11 mouse cellular contexts compared by ENCODE assay signal in genomic region chr5:96176879-96177358, GRCm38 (mm10). TPM values are rescaled to one million over a fixed set of nuclear protein-coding genes. Genes with fewer than 3 reads are reported as not detected.
A peak's percentile ranks its signal among the peaks of the same experiment; 100 is the strongest.
DNase-seq lines count a peak whose midpoint lies in the region; ATAC-seq and TF ChIP-seq lines count a peak whose summit lies in the region.
"Had no signal": no experiment of that assay in that cellular context is flagged by ENCODE, and none has a peak within 500 bp of the region (broad histone marks: within the 10 kb centered on the region; RNA-seq: fewer than 3 reads in every experiment).

No protein-coding gene starts in this region.

- no peaks in the 10 kb centered on the region; the same call in 1 of the 2 replicates for H3K79me2 ChIP-seq in MEL (ENCODE audit: control insufficient read depth, insufficient read depth, low read length, poor library complexity)

- ATAC-seq in liver, embryonic 13.5 days (ENCODE audit: low read depth) = peak; percentile 18; the same call in 1 of the 2 replicates
- ATAC-seq in liver, embryonic 12.5 days = no peak
- no peak for ATAC-seq in embryonic facial prominence, embryonic 13.5 days (ENCODE audit: insufficient number of reproducible peaks, insufficient read depth, low FRiP score, low TSS enrichment, low read depth)
- peak; percentile 57 for ATAC-seq in megakaryocyte-erythroid progenitor cell, adult 5-6 weeks (replicated peaks; ENCODE audit: low FRiP score, low TSS enrichment, poor library complexity, severe bottlenecking)

- peak; percentile 42 to 46; a peak in 1 of 4 replicates for TF ChIP-seq EP300 in MEL (IDR thresholded peaks at IDR 0.05; ENCODE audit: low read depth in 1 of 2, low read length in 2 of 2)

- TF ChIP-seq POLR2A in MEL (IDR thresholded peaks at IDR 0.05; ENCODE audit: control insufficient read depth in 1 of 2, insufficient read depth in 1 of 2, low read depth in 1 of 2, low read length in 2 of 2, poor library complexity in 1 of 2) = peak; percentile 65 to 89; a peak in 3 of 4 replicates

- H3K4me1 ChIP-seq in liver, embryonic 13.5 days (replicated peaks) = no peaks in the 10 kb centered on the region
- no peaks in the 10 kb centered on the region for H3K4me1 ChIP-seq in liver, embryonic 12.5 days
- peaks cover 6% of the 10 kb centered on the region in 2 experiments for H3K4me1 ChIP-seq in MEL (ENCODE audit: control insufficient read depth in 1 of 2, insufficient read depth in 2 of 2, low read length in 2 of 2)
- H3K4me1 ChIP-seq in embryonic facial prominence, embryonic 13.5 days = peaks cover 16% of the 10 kb centered on the region
- H3K4me1 ChIP-seq: hindbrain, embryonic 12.5 days had no signal

- H3K27ac ChIP-seq in liver, embryonic 13.5 days = no peak overlapping the region
- no peak overlapping the region for H3K27ac ChIP-seq in liver, embryonic 12.5 days
- peak overlapping the region; percentile 96 for H3K27ac ChIP-seq in MEL (ENCODE audit: control insufficient read depth, low read depth, low read length)
- 0 out of 2 replicates have a peak overlapping the region, but pooled peaks have one; percentile 3 for H3K27ac ChIP-seq in embryonic facial prominence, embryonic 13.5 days
- H3K27ac ChIP-seq: hindbrain, embryonic 12.5 days; left cerebral cortex, adult 2 months had no signal

- TF ChIP-seq CTCF in MEL (IDR thresholded peaks at IDR 0.05 in 2 of 3, conservative IDR thresholded peaks at IDR 0.05 in 1 of 3; ENCODE audit: control insufficient read depth in 1 of 3, insufficient read depth in 1 of 3, low read depth in 2 of 3, low read length in 3 of 3, poor library complexity in 1 of 3, severe bottlenecking in 1 of 3) = no peak

- TF ChIP-seq RAD21 in MEL (IDR thresholded peaks at IDR 0.05; ENCODE audit: low read depth, low read length) = no peak

- no peak overlapping the region for H3K4me2 ChIP-seq in liver, embryonic 13.5 days
- no peak overlapping the region for H3K4me2 ChIP-seq in liver, embryonic 12.5 days
- H3K4me2 ChIP-seq in embryonic facial prominence, embryonic 13.5 days = peak overlapping the region; percentile 57
- H3K4me2 ChIP-seq: hindbrain, embryonic 12.5 days had no signal

- no peak for DNase-seq in liver, embryonic 13.5 days
- DNase-seq in MEL (ENCODE audit: low read depth, low spot score) = peak; percentile 94
- DNase-seq in adrenal gland, adult 8-10 months = no peak
- DNase-seq in layer of hippocampus, postnatal 36 days = no peak
- DNase-seq: cerebellum, postnatal 10 days; right cerebral cortex, postnatal 25 days had no signal

- no peaks in the 10 kb centered on the region for H3K36me3 ChIP-seq in liver, embryonic 13.5 days
- no peaks in the 10 kb centered on the region for H3K36me3 ChIP-seq in liver, embryonic 12.5 days
- H3K36me3 ChIP-seq in MEL (ENCODE audit: control insufficient read depth in 1 of 2, insufficient read depth in 2 of 2, low read length in 2 of 2) = peaks cover 0 to 12% of the 10 kb centered on the region in 2 experiments; a peak in 2 of 4 replicates
- no peaks in the 10 kb centered on the region for H3K36me3 ChIP-seq in embryonic facial prominence, embryonic 13.5 days
- H3K36me3 ChIP-seq: hindbrain, embryonic 12.5 days had no signal

- H3K9me3 ChIP-seq in liver, embryonic 13.5 days (replicated peaks) = no peaks in the 10 kb centered on the region
- H3K9me3 ChIP-seq in liver, embryonic 12.5 days (replicated peaks) = no peaks in the 10 kb centered on the region
- H3K9me3 ChIP-seq in MEL (replicated peaks; ENCODE audit: insufficient read depth, low read length) = no peaks in the 10 kb centered on the region
- no peaks in the 10 kb centered on the region for H3K9me3 ChIP-seq in embryonic facial prominence, embryonic 13.5 days
- H3K9me3 ChIP-seq: hindbrain, embryonic 12.5 days had no signal

- no peak overlapping the region for H3K9ac ChIP-seq in liver, embryonic 13.5 days
- H3K9ac ChIP-seq in liver, embryonic 12.5 days = no peak overlapping the region
- H3K9ac ChIP-seq in MEL (ENCODE audit: control insufficient read depth, low read depth, low read length, poor library complexity, severe bottlenecking) = peak overlapping the region; percentile 76
- no peak overlapping the region for H3K9ac ChIP-seq in embryonic facial prominence, embryonic 13.5 days
- H3K9ac ChIP-seq: hindbrain, embryonic 12.5 days had no signal

- no peak overlapping the region for H3K4me3 ChIP-seq in liver, embryonic 13.5 days (replicated peaks)
- no peak overlapping the region for H3K4me3 ChIP-seq in liver, embryonic 12.5 days
- H3K4me3 ChIP-seq in MEL (ENCODE audit: control insufficient read depth in 1 of 2, insufficient read depth in 1 of 2, low read depth in 2 of 2, low read length in 2 of 2) = peak overlapping the region; percentile 71 to 85
- H3K4me3 ChIP-seq in embryonic facial prominence, embryonic 13.5 days = peak overlapping the region; percentile 34
- H3K4me3 ChIP-seq: hindbrain, embryonic 12.5 days had no signal

- H3K27me3 ChIP-seq in liver, embryonic 13.5 days = no peaks in the 10 kb centered on the region
- no peaks in the 10 kb centered on the region for H3K27me3 ChIP-seq in liver, embryonic 12.5 days (replicated peaks)
- no peaks in the 10 kb centered on the region for H3K27me3 ChIP-seq in MEL (ENCODE audit: control insufficient read depth in 1 of 2, insufficient read depth in 2 of 2, low read length in 2 of 2)
- 0 out of 2 replicates have a peak, but pooled peaks cover 2% of the 10 kb centered on the region for H3K27me3 ChIP-seq in embryonic facial prominence, embryonic 13.5 days
- H3K27me3 ChIP-seq: hindbrain, embryonic 12.5 days had no signal

- WGBS in liver, embryonic 13.5 days (ENCODE audit: insufficient replicate concordance) = 40% methylated on average over 11 of the region's 11 CpGs
- WGBS in liver, embryonic 12.5 days (ENCODE audit: insufficient replicate concordance) = 50% methylated on average over 11 of the region's 11 CpGs
- 49% methylated on average over 11 of the region's 11 CpGs for WGBS in embryonic facial prominence, embryonic 13.5 days

TF ChIP-seq in MEL, 35 proteins besides CTCF, POLR2A, EP300 and RAD21 (continues in another document):
- TF ChIP-seq ZC3H11A (IDR thresholded peaks at IDR 0.05; ENCODE audit: low read depth, low read length) = no peak
- no peak for TF ChIP-seq MEF2A (IDR thresholded peaks at IDR 0.05; ENCODE audit: extremely low read depth, insufficient replicate concordance, low read depth, low read length, poor library complexity, severe bottlenecking)
- TF ChIP-seq MXI1 (IDR thresholded peaks at IDR 0.05; ENCODE audit: low read depth, low read length) = peak; percentile 96
- TF ChIP-seq ZKSCAN1 (IDR thresholded peaks at IDR 0.05; ENCODE audit: low read depth, low read length) = no peak
- TF ChIP-seq HCFC1 (IDR thresholded peaks at IDR 0.05; ENCODE audit: low read depth, low read length) = peak; percentile 59
- TF ChIP-seq GATA1 (IDR thresholded peaks at IDR 0.05; ENCODE audit: low read depth, low read length) = 0 out of 2 replicates have a peak, but pooled peaks have one; percentile 17
- TF ChIP-seq SIN3A (IDR thresholded peaks at IDR 0.05; ENCODE audit: low read length) = peak; percentile 87
- 0 out of 2 replicates have a peak, but pooled peaks have one; percentile 30 for TF ChIP-seq BHLHE40 (IDR thresholded peaks at IDR 0.05; ENCODE audit: borderline replicate concordance, low read depth, low read length)
- peak; percentile 78 for TF ChIP-seq USF1 (IDR thresholded peaks at IDR 0.05; ENCODE audit: low read depth, low read length)
- TF ChIP-seq GABPA (IDR thresholded peaks at IDR 0.05; ENCODE audit: low read depth, low read length) = no peak
- TF ChIP-seq POLR2AphosphoS2 (IDR thresholded peaks at IDR 0.05; ENCODE audit: low read length) = peak; percentile 88; the same call in 1 of the 2 replicates
- TF ChIP-seq MAFK (IDR thresholded peaks at IDR 0.05; ENCODE audit: borderline replicate concordance, low read depth, low read length) = no peak
- TF ChIP-seq TBP (IDR thresholded peaks at IDR 0.05; ENCODE audit: low read depth, low read length) = peak; percentile 84
- no peak for TF ChIP-seq CHD1 (IDR thresholded peaks at IDR 0.05; ENCODE audit: low read depth, low read length)
- no peak for TF ChIP-seq RCOR1 (IDR thresholded peaks at IDR 0.05; ENCODE audit: low read depth, low read length)
- no peak for TF ChIP-seq KAT2A (conservative IDR thresholded peaks at IDR 0.05; ENCODE audit: low read depth, low read length)
- no peak for TF ChIP-seq MYB (IDR thresholded peaks at IDR 0.05; ENCODE audit: low read depth, low read length)
- TF ChIP-seq TAL1 (IDR thresholded peaks at IDR 0.05; ENCODE audit: low read length) = no peak
- peak; percentile 76 for TF ChIP-seq NRF1 (IDR thresholded peaks at IDR 0.05; ENCODE audit: insufficient read depth, low read depth, low read length, poor library complexity, severe bottlenecking)

RNA-seq across cellular contexts. Expression of gene Cnot6l, which starts 12.9 kb away (rescaled TPM):
- polyA plus RNA-seq in liver, embryonic 13.5 days (2015; fragmentation: Nextera tagmentation; extraction: Ambion mirVana) = 7.5 and 8.7 TPM in 2 replicates
- polyA plus RNA-seq in liver, embryonic 12.5 days (2016; fragmentation: Nextera tagmentation; extraction: Ambion mirVana) = 9.1 and 12.1 TPM in 2 replicates
- total RNA-seq in MEL (2012; rRNA removed) = 10.2 and 13.2 TPM in 2 replicates
- 10 to 100 TPM in 1 of 2 experiments, not detected in 1; 21.2 TPM for polyA plus RNA-seq in MEL (2012; ENCODE audit: insufficient read depth in 1 of 2, insufficient read length in 2 of 2, low read depth in 1 of 2, low replicate concordance in 2 of 2, missing spikeins in 1 of 2)
- 20.4 and 24.5 TPM in 2 replicates for polyA plus RNA-seq in embryonic facial prominence, embryonic 13.5 days (2015; fragmentation: Nextera tagmentation; extraction: Ambion mirVana)
- total RNA-seq in megakaryocyte-erythroid progenitor cell, adult 5-6 weeks (2014; fragmentation: Nextera tagmentation) = 53.5 and 58.6 TPM in 2 replicates
- total RNA-seq in megakaryocyte-erythroid progenitor cell, adult 5-6 weeks (2017) = 37.7 and 59.4 TPM in 2 replicates
- total RNA-seq in adrenal gland, adult 8-10 months (2022) = 10 to 100 TPM; 65.1 to 82.6 (median 74.7) TPM
- 10 to 100 TPM; 72.8 to 87.4 TPM for total RNA-seq in layer of hippocampus, postnatal 36 days (2021)

RNA-seq across cellular contexts. Expression of gene Mrpl1, which starts 32.4 kb away (rescaled TPM):
- polyA plus RNA-seq in liver, embryonic 13.5 days (2015; fragmentation: Nextera tagmentation; extraction: Ambion mirVana) = 21.5 and 24.2 TPM in 2 replicates
- 22.3 and 23.6 TPM in 2 replicates for polyA plus RNA-seq in liver, embryonic 12.5 days (2016; fragmentation: Nextera tagmentation; extraction: Ambion mirVana)
- total RNA-seq in MEL (2012; rRNA removed) = 26.2 and 27.0 TPM in 2 replicates
- polyA plus RNA-seq in MEL (2012; ENCODE audit: insufficient read depth in 1 of 2, insufficient read length in 2 of 2, low read depth in 1 of 2, low replicate concordance in 2 of 2, missing spikeins in 1 of 2) = 10 to 100 TPM in 1 of 2 experiments, not detected in 1; 22.0 TPM
- 19.5 and 21.5 TPM in 2 replicates for polyA plus RNA-seq in embryonic facial prominence, embryonic 13.5 days (2015; fragmentation: Nextera tagmentation; extraction: Ambion mirVana)
- total RNA-seq in megakaryocyte-erythroid progenitor cell, adult 5-6 weeks (2014; fragmentation: Nextera tagmentation) = 18.0 and 21.7 TPM in 2 replicates
- 40.4 and 61.1 TPM in 2 replicates for total RNA-seq in megakaryocyte-erythroid progenitor cell, adult 5-6 weeks (2017)
- total RNA-seq in adrenal gland, adult 8-10 months (2022) = 10 to 100 TPM; 16.3 to 22.2 (median 22.1) TPM
- total RNA-seq in layer of hippocampus, postnatal 36 days (2021) = 10 to 100 TPM; 15.8 to 17.3 TPM

Comparison
In these comparisons a context has a peak if more than half of its experiments do, and no peak if none do; other contexts are left out.
1. ATAC-seq: peak in liver, embryonic 13.5 days (single experiment) and megakaryocyte-erythroid progenitor cell, adult 5-6 weeks (single experiment); none in liver, embryonic 12.5 days (single experiment) and embryonic facial prominence, embryonic 13.5 days (single experiment).
2. H3K27ac ChIP-seq: peak in MEL (single experiment) and embryonic facial prominence, embryonic 13.5 days (single experiment); none in liver, embryonic 13.5 days (single experiment) and liver, embryonic 12.5 days (single experiment).
3. H3K4me3 ChIP-seq: peak in MEL (2 of 2) and embryonic facial prominence, embryonic 13.5 days (single experiment); none in liver, embryonic 13.5 days (single experiment) and liver, embryonic 12.5 days (single experiment).